8 mouse cellular contexts compared by ENCODE assay signal in genomic region chr5:122763271-122764031, GRCm38 (mm10). TPM values are rescaled to one million over a fixed set of nuclear protein-coding genes. Genes with fewer than 3 reads are reported as not detected.
DNase-seq lines count a peak whose midpoint lies in the region; ATAC-seq and TF ChIP-seq lines count a peak whose summit lies in the region.

No protein-coding gene starts in this region.

- WGBS in heart, adult 2 months: 63% methylated on average over 29 of the region's 29 CpGs
- 77% methylated on average over 29 of the region's 29 CpGs for WGBS in liver, embryonic 12.5 days (ENCODE audit: insufficient replicate concordance)
- WGBS in liver, embryonic 11.5 days: 75% methylated on average over 29 of the region's 29 CpGs
- 45% methylated on average over 29 of the region's 29 CpGs for WGBS in lung, embryonic 16.5 days

- H3K9ac ChIP-seq in heart, adult 2 months (ENCODE audit: low read depth, low read length): peak overlapping the region; percentile 23; the same call in 1 of the 2 replicates
- no peak overlapping the region for H3K9ac ChIP-seq in liver, embryonic 12.5 days
- no peak overlapping the region for H3K9ac ChIP-seq in liver, embryonic 11.5 days (ENCODE audit: low read depth, low read length)
- peak overlapping the region; percentile 52 for H3K9ac ChIP-seq in lung, embryonic 16.5 days (ENCODE audit: low read length)

- intact Hi-C loops in heart, adult 2 months (cut with DNase I): no loop called here

- TF ChIP-seq CTCF in heart, adult 2 months (IDR thresholded peaks at IDR 0.05): no peak

- TF ChIP-seq EP300 in heart, adult 2 months (IDR thresholded peaks at IDR 0.05; ENCODE audit: insufficient read depth, low read depth, low read length): no peak

- H3K4me2 ChIP-seq in liver, embryonic 12.5 days: no peak overlapping the region
- no peak overlapping the region for H3K4me2 ChIP-seq in liver, embryonic 11.5 days
- peak overlapping the region; percentile 36 for H3K4me2 ChIP-seq in lung, embryonic 16.5 days (ENCODE audit: low read depth, low read length)

- no peaks in the 10 kb centered on the region; the same call in 1 of the 2 replicates for H3K36me3 ChIP-seq in heart, adult 2 months (ENCODE audit: control insufficient read depth, insufficient read depth, low read length)
- peaks cover 42% of the 10 kb centered on the region for H3K36me3 ChIP-seq in liver, embryonic 12.5 days
- H3K36me3 ChIP-seq in liver, embryonic 11.5 days (ENCODE audit: control insufficient read depth, insufficient read depth, low read length): no peaks in the 10 kb centered on the region
- no peaks in the 10 kb centered on the region for H3K36me3 ChIP-seq in lung, embryonic 16.5 days (ENCODE audit: control insufficient read depth, insufficient read depth, low read length)

- H3K27me3 ChIP-seq in heart, adult 2 months (ENCODE audit: control insufficient read depth, insufficient read depth, low read length): no peaks in the 10 kb centered on the region
- no peaks in the 10 kb centered on the region for H3K27me3 ChIP-seq in liver, embryonic 12.5 days (replicated peaks)
- H3K27me3 ChIP-seq in liver, embryonic 11.5 days (replicated peaks; ENCODE audit: control insufficient read depth, insufficient read depth, low read length): no peaks in the 10 kb centered on the region
- H3K27me3 ChIP-seq in lung, embryonic 16.5 days (ENCODE audit: control insufficient read depth, insufficient read depth, low read depth, low read length): no peaks in the 10 kb centered on the region

- DNase-seq in heart, adult 2 months: peak; percentile 27
- no peak for DNase-seq in heart, adult 9 months (ENCODE audit: low spot score in 2 of 2)
- DNase-seq in liver, embryonic 11.5 days (ENCODE audit: low spot score): no peak
- DNase-seq in cerebellum, postnatal 10 days: peak; percentile 43 to 44
- DNase-seq in T-cell, adult 2 months (ENCODE audit: low spot score): no peak
- no peak for DNase-seq in right cerebral cortex, postnatal 25 days

- no peaks in the 10 kb centered on the region for H3K9me3 ChIP-seq in liver, embryonic 12.5 days (replicated peaks)
- no peaks in the 10 kb centered on the region for H3K9me3 ChIP-seq in liver, embryonic 11.5 days (ENCODE audit: control insufficient read depth, low read length)
- no peaks in the 10 kb centered on the region for H3K9me3 ChIP-seq in lung, embryonic 16.5 days (ENCODE audit: control insufficient read depth, low read length)

- H3K4me1 ChIP-seq in heart, adult 2 months (ENCODE audit: control insufficient read depth, insufficient read depth, low read length): peaks cover 3% of the 10 kb centered on the region
- peaks cover 43% of the 10 kb centered on the region for H3K4me1 ChIP-seq in liver, embryonic 12.5 days
- H3K4me1 ChIP-seq in liver, embryonic 11.5 days (replicated peaks; ENCODE audit: control insufficient read depth, insufficient read depth, low read length): 0 out of 2 replicates have a peak, but pooled peaks cover 5% of the 10 kb centered on the region
- peaks cover 5% of the 10 kb centered on the region for H3K4me1 ChIP-seq in lung, embryonic 16.5 days (replicated peaks; ENCODE audit: control insufficient read depth, insufficient read depth, low read length)

- no peak overlapping the region for H3K27ac ChIP-seq in heart, adult 2 months
- 0 out of 2 replicates have a peak overlapping the region, but pooled peaks have one; percentile 25 for H3K27ac ChIP-seq in liver, embryonic 12.5 days
- H3K27ac ChIP-seq in liver, embryonic 11.5 days (ENCODE audit: low read depth, low read length): no peak overlapping the region
- peak overlapping the region; percentile 82 for H3K27ac ChIP-seq in lung, embryonic 16.5 days (ENCODE audit: low read length)

- TF ChIP-seq POLR2A in heart, adult 2 months (IDR thresholded peaks at IDR 0.05; ENCODE audit: insufficient read depth, low read depth, low read length): no peak

- no peaks in the 10 kb centered on the region; the same call in 1 of the 2 replicates for H3K79me2 ChIP-seq in heart, adult 2 months (replicated peaks; ENCODE audit: control insufficient read depth, insufficient read depth, low read length)

- no peak for ATAC-seq in liver, embryonic 12.5 days
- ATAC-seq in liver, embryonic 11.5 days (replicated peaks; ENCODE audit: low FRiP score): no peak
- ATAC-seq in lung, embryonic 16.5 days (ENCODE audit: low read depth): peak; percentile 51

- H3K4me3 ChIP-seq in heart, adult 2 months: no peak overlapping the region
- no peak overlapping the region for H3K4me3 ChIP-seq in liver, embryonic 12.5 days
- H3K4me3 ChIP-seq in liver, embryonic 11.5 days (ENCODE audit: low read depth, low read length): no peak overlapping the region
- peak overlapping the region; percentile 12 for H3K4me3 ChIP-seq in lung, embryonic 16.5 days (ENCODE audit: low read length)

RNA-seq across cellular contexts. Expression of gene Camkk2, which starts 15.8 kb away (rescaled TPM):
- total RNA-seq in heart, adult 2 months (2021): 10 to 100 TPM; 10.2 to 13.6 TPM
- 9.3 and 10.5 TPM in 2 replicates for polyA plus RNA-seq in heart, adult 2 months (2012; rRNA removed)
- polyA plus RNA-seq in liver, embryonic 12.5 days (2016; fragmentation: Nextera tagmentation; extraction: Ambion mirVana): 14.5 and 16.7 TPM in 2 replicates
- 15.5 and 16.6 TPM in 2 replicates for polyA plus RNA-seq in liver, embryonic 11.5 days (2014; fragmentation: Nextera tagmentation; extraction: Ambion mirVana)
- 30.2 and 33.1 TPM in 2 replicates for polyA plus RNA-seq in lung, embryonic 16.5 days (2015; fragmentation: Nextera tagmentation; extraction: Ambion mirVana)

RNA-seq across cellular contexts. Expression of gene P2rx4, which starts 56.1 kb away (rescaled TPM):
- 10 to 100 TPM; 17.4 to 19.0 TPM for total RNA-seq in heart, adult 2 months (2021)
- polyA plus RNA-seq in heart, adult 2 months (2012; rRNA removed): 28.9 and 35.0 TPM in 2 replicates
- polyA plus RNA-seq in liver, embryonic 12.5 days (2016; fragmentation: Nextera tagmentation; extraction: Ambion mirVana): 25.6 and 27.1 TPM in 2 replicates
- 27.1 and 30.2 TPM in 2 replicates for polyA plus RNA-seq in liver, embryonic 11.5 days (2014; fragmentation: Nextera tagmentation; extraction: Ambion mirVana)
- 19.6 and 22.7 TPM in 2 replicates for polyA plus RNA-seq in lung, embryonic 16.5 days (2015; fragmentation: Nextera tagmentation; extraction: Ambion mirVana)

RNA-seq across cellular contexts. Expression of gene Anapc5, which starts 57.7 kb away (rescaled TPM):
- total RNA-seq in heart, adult 2 months (2021): 100 to 1,000 TPM; 150 to 165 TPM
- polyA plus RNA-seq in heart, adult 2 months (2012; rRNA removed): 210 and 302 TPM in 2 replicates
- 330 and 342 TPM in 2 replicates for polyA plus RNA-seq in liver, embryonic 12.5 days (2016; fragmentation: Nextera tagmentation; extraction: Ambion mirVana)
- 392 and 418 TPM in 2 replicates for polyA plus RNA-seq in liver, embryonic 11.5 days (2014; fragmentation: Nextera tagmentation; extraction: Ambion mirVana)
- 400 and 403 TPM in 2 replicates for polyA plus RNA-seq in lung, embryonic 16.5 days (2015; fragmentation: Nextera tagmentation; extraction: Ambion mirVana)

Comparison
In these comparisons a context has a peak if more than half of its experiments do, and no peak if none do; other contexts are left out.
1. DNase-seq: peak in heart, adult 2 months (2 of 2) and cerebellum, postnatal 10 days (2 of 2); none in heart, adult 9 months (0 of 2), liver, embryonic 11.5 days (single experiment), T-cell, adult 2 months (single experiment) and right cerebral cortex, postnatal 25 days (single experiment).
2. H3K27ac ChIP-seq: peak in liver, embryonic 12.5 days (single experiment) and lung, embryonic 16.5 days (single experiment); none in heart, adult 2 months (single experiment) and liver, embryonic 11.5 days (single experiment).
3. H3K9ac ChIP-seq: peak in heart, adult 2 months (single experiment) and lung, embryonic 16.5 days (single experiment); none in liver, embryonic 12.5 days (single experiment) and liver, embryonic 11.5 days (single experiment).